Mouse (Mus musculus) gastrocnemius, postnatal 14 days (tissue): ENCODE data around the gene Serpinb13. TPM values are rescaled to one million over a fixed set of nuclear protein-coding genes. Genes with fewer than 3 reads are reported as not detected.
"Not testable (repeated sequence)": the region's sequence is repeated elsewhere in the genome, so short reads cannot be mapped to it uniquely, and the experiment has no call there.

Experiments used
- DNase-seq: peaks from one replicate; pipeline ENCODE4 v3.0.0; 2021; ENCODE audit warnings: mixed read lengths
- intact Hi-C: fragments of 180-260 bp; cut with DNase I; formaldehyde crosslinking; loops from one replicate; pipeline ENCODE4 v1.15.1; 2025; ENCODE audit warnings: low total_unique reads
- long read RNA-seq, 2 experiments: library from polyadenylated mRNA; stranded (forward); transcript quantifications; one replicate each; pipeline ENCODE4 v2.0.0; 2021
- total RNA-seq, 2 experiments: library from RNA; stranded (reverse); gene quantifications; 2 replicates each; pipeline ENCODE4 v1.2.3; 2021

Gene Serpinb13
- not detected for total RNA-seq
- long read RNA-seq, experiment 1, result 0 reads
- long read RNA-seq, experiment 2, result 0 reads

GRCm38 (mm10) chr1:106980684-106981083, at the start of gene Serpinb13:
Gene Serpinb13 (plus strand): TSS chr1:106980984.
- DNase-seq, result no peak
- intact Hi-C loops, result no loop called here

- intact Hi-C loops, result no loop called here
Observed at GRCm38 (mm10) chr1:106931954-106932353, 48.8 kb upstream of the Serpinb13 start.

GRCm38 (mm10) chr1:106933658-106934057, 47.1 kb upstream of the Serpinb13 start:
- intact Hi-C loops, result no loop called here
- no peak for DNase-seq

More at GRCm38 (mm10) chr1:106931954-106932353, 48.8 kb upstream of the Serpinb13 start:
- no peak for DNase-seq

- intact Hi-C loops, result no loop called here
- DNase-seq, result no peak
Observed at GRCm38 (mm10) chr1:106934265-106934664, 46.5 kb upstream of the Serpinb13 start, which contains the start of gene Serpinb12. Gene Serpinb12 (plus strand): TSS chr1:106934449.

GRCm38 (mm10) chr1:106947217-106947616, 33.6 kb upstream of the Serpinb13 start:
- no peak for DNase-seq
- intact Hi-C loops, result no loop called here

GRCm38 (mm10) chr1:106959981-106960380, 20.8 kb upstream of the Serpinb13 start:
- no peak for DNase-seq
- intact Hi-C loops, result no loop called here

- no peak for DNase-seq
Observed at GRCm38 (mm10) chr1:106961023-106961422, 19.8 kb upstream of the Serpinb13 start.

GRCm38 (mm10) chr1:106983092-106983491, 2.3 kb downstream of the Serpinb13 start:
- intact Hi-C loops, result no loop called here

More at GRCm38 (mm10) chr1:106961023-106961422, 19.8 kb upstream of the Serpinb13 start:
- intact Hi-C loops, result no loop called here

GRCm38 (mm10) chr1:106983865-106984264, 3.1 kb downstream of the Serpinb13 start:
- intact Hi-C loops, result no loop called here
- no peak for DNase-seq

More at GRCm38 (mm10) chr1:106983092-106983491, 2.3 kb downstream of the Serpinb13 start:
- DNase-seq, result no peak

GRCm38 (mm10) chr1:107000424-107000823, 19.6 kb downstream of the Serpinb13 start:
- intact Hi-C loops, result no loop called here
- no peak for DNase-seq

GRCm38 (mm10) chr1:107001754-107002153, 21.0 kb downstream of the Serpinb13 start:
- no peak for DNase-seq
- intact Hi-C loops, result no loop called here

GRCm38 (mm10) chr1:107006316-107006715, 25.5 kb downstream of the Serpinb13 start:
- intact Hi-C loops, result no loop called here
- DNase-seq, result no peak

- intact Hi-C loops, result no loop called here
- DNase-seq, result no peak
Observed at GRCm38 (mm10) chr1:107014530-107014929, 33.7 kb downstream of the Serpinb13 start.

GRCm38 (mm10) chr1:107015210-107015609, 34.4 kb downstream of the Serpinb13 start:
- intact Hi-C loops, result no loop called here
- DNase-seq, result no peak

- no peak for DNase-seq
- intact Hi-C loops, result no loop called here
Observed at GRCm38 (mm10) chr1:107025886-107026285, 45.1 kb downstream of the Serpinb13 start.

GRCm38 (mm10) chr1:107034236-107034635, 53.5 kb downstream of the Serpinb13 start:
- intact Hi-C loops, DNase-seq: not testable (repeated sequence)

Other genes starting within 250 kb of the Serpinb13 start
- gene Kdsr, start 221.3 kb upstream of the Serpinb13 start, total RNA-seq, result 1 to 10 TPM; 4.5 to 5.9 TPM
- gene Vps4b, start 184.3 kb upstream of the Serpinb13 start, total RNA-seq, result 10 to 100 TPM; 21.7 to 24.0 TPM
- not detected for gene Serpinb5, start 119.8 kb upstream of the Serpinb13 start, total RNA-seq
- gene Serpinb12, start 46.5 kb upstream of the Serpinb13 start, total RNA-seq, result under 1 TPM in 1 of 2 experiments, not detected in 1; 0.35 TPM
- gene Serpinb3a, start 71.3 kb downstream of the Serpinb13 start, total RNA-seq, result not detected
- gene Serpinb3d, start 102.5 kb downstream of the Serpinb13 start, total RNA-seq, result not detected